12 mouse cellular contexts compared by ENCODE assay signal in genomic region chr1:93365641-93366040, GRCm38 (mm10). TPM values are rescaled to one million over a fixed set of nuclear protein-coding genes. Genes with fewer than 3 reads are reported as not detected.
"Had no signal": no experiment of that assay in that cellular context is flagged by ENCODE, and none has a peak within 500 bp of the region (broad histone marks: within the 10 kb centered on the region; RNA-seq: fewer than 3 reads in every experiment).

No protein-coding gene starts in this region.

- DNase-seq: kidney, adult 11 months; kidney, adult 8-10 months; kidney, postnatal 10 days; kidney, postnatal 36 days; liver, embryonic 13.5 days; lung, adult 2 months; lung, postnatal 14 days; thymus, adult 18-20 months; thymus, postnatal 36 days had no signal

- ATAC-seq: midbrain, embryonic 15.5 days had no signal

RNA-seq across cellular contexts. Expression of gene Ano7, which starts 8.1 kb away (rescaled TPM):
- total RNA-seq: liver, adult 2 months; neutrophil, adult 5-6 weeks had no signal
